Mouse (Mus musculus): ENCODE data around the gene Fpgs. TPM values are rescaled to one million over a fixed set of nuclear protein-coding genes. Genes with fewer than 3 reads are reported as not detected.

The Fpgs gene
- total RNA-seq, 2 experiments from 2014 or later = 9.3 to 11.0 TPM

- no peak for DNase-seq
Measured at GRCm38 (mm10) chr2:32665853-32666252, 38.1 kb downstream of the Fpgs start.

GRCm38 (mm10) chr2:32665345-32665744 lies 38.6 kb downstream of the Fpgs start:
- DNase-seq = no peak

GRCm38 (mm10) chr2:32662291-32662690 lies 41.7 kb downstream of the Fpgs start:
- no peak for DNase-seq

- DNase-seq = no peak
Measured at GRCm38 (mm10) chr2:32661509-32662107, 42.3 kb downstream of the Fpgs start.

- no peak for DNase-seq
Measured at GRCm38 (mm10) chr2:32658873-32659272, 45.1 kb downstream of the Fpgs start.

- no peak for DNase-seq
Measured at GRCm38 (mm10) chr2:32655826-32656225, 48.1 kb downstream of the Fpgs start.

GRCm38 (mm10) chr2:32655394-32655744 lies 48.6 kb downstream of the Fpgs start:
- no peak for DNase-seq

GRCm38 (mm10) chr2:32654743-32655393 lies 49.1 kb downstream of the Fpgs start:
- DNase-seq = no peak

GRCm38 (mm10) chr2:32653764-32654163 lies 50.2 kb downstream of the Fpgs start:
- DNase-seq = no peak

- DNase-seq = no peak
Measured at GRCm38 (mm10) chr2:32647366-32647765, 56.6 kb downstream of the Fpgs start.

- DNase-seq = no peak
Measured at GRCm38 (mm10) chr2:32646379-32647056, 57.4 kb downstream of the Fpgs start, which contains the start of gene Eng. Eng (plus strand) TSS chr2:32646595.

- DNase-seq = no peak
Measured at GRCm38 (mm10) chr2:32645647-32646046, 58.3 kb downstream of the Fpgs start.

GRCm38 (mm10) chr2:32644799-32645475 lies 59.0 kb downstream of the Fpgs start:
- no peak for DNase-seq

- no peak for DNase-seq
Measured at GRCm38 (mm10) chr2:32644083-32644482, 59.9 kb downstream of the Fpgs start.

GRCm38 (mm10) chr2:32642813-32643212 lies 61.1 kb downstream of the Fpgs start:
- DNase-seq = no peak

GRCm38 (mm10) chr2:32641810-32642209 lies 62.1 kb downstream of the Fpgs start:
- DNase-seq = no peak

- DNase-seq = no peak
Measured at GRCm38 (mm10) chr2:32640550-32641051, 63.3 kb downstream of the Fpgs start.

GRCm38 (mm10) chr2:32639632-32640031 lies 64.3 kb downstream of the Fpgs start:
- no peak for DNase-seq

GRCm38 (mm10) chr2:32637778-32638281 lies 66.1 kb downstream of the Fpgs start:
- DNase-seq = no peak

GRCm38 (mm10) chr2:32636617-32637016 lies 67.3 kb downstream of the Fpgs start:
- no peak for DNase-seq

- DNase-seq = no peak
Measured at GRCm38 (mm10) chr2:32634277-32635105, 69.5 kb downstream of the Fpgs start.

- DNase-seq = no peak
Measured at GRCm38 (mm10) chr2:32633660-32634059, 70.3 kb downstream of the Fpgs start.

Data from layer of hippocampus, postnatal 36 days (tissue).